Mouse (Mus musculus) stomach, embryonic 14.5 days (tissue): ENCODE results near the gene Prrc2b. TPM values are rescaled to one million over a fixed set of nuclear protein-coding genes. Genes with fewer than 3 reads are reported as not detected.
A peak's percentile ranks its signal among the peaks of the same experiment; 100 is the strongest.

ENCODE experiments used
- ATAC-seq: fragments of 200-750 bp; cut with Nextera tagmentation; 2 replicates; pipeline ENCODE4 v1.8.0; 2017; ENCODE audit warnings: low read depth, moderate TSS enrichment; ENCODE audit not compliant: insufficient number of reproducible peaks, insufficient read depth, low FRiP score
- H3K27ac ChIP-seq: fragments of 300-500 bp; sonication (generic); 2 replicates; pipeline ENCODE4 v1.5.1; 2014; ENCODE audit warnings: mild to moderate bottlenecking, low read length, moderate library complexity, mixed read lengths
- H3K27me3 ChIP-seq: fragments of 300-500 bp; sonication (generic); 2 replicates; pipeline ENCODE4 v1.6.1; 2014; ENCODE audit warnings: low read length, control low read depth, mixed read lengths; ENCODE audit not compliant: control insufficient read depth, insufficient read depth
- H3K36me3 ChIP-seq: fragments of 300-500 bp; sonication (generic); 2 replicates; pipeline ENCODE4 v1.6.1; 2014; ENCODE audit warnings: mild to moderate bottlenecking, control low read depth, low read length, moderate library complexity, mixed read lengths; ENCODE audit not compliant: control insufficient read depth, insufficient read depth
- H3K4me1 ChIP-seq: fragments of 300-500 bp; sonication (generic); 2 replicates; pipeline ENCODE4 v1.6.1; 2014; ENCODE audit warnings: low read length, control low read depth, mixed read lengths; ENCODE audit not compliant: control insufficient read depth, insufficient read depth
- H3K4me2 ChIP-seq: fragments of 300-500 bp; sonication (generic); replicated peaks from 2 replicates; pipeline ENCODE4 v1.6.1; 2014; ENCODE audit warnings: low read depth, low read length, control low read depth
- H3K4me3 ChIP-seq: fragments of 300-500 bp; sonication (generic); 2 replicates; pipeline ENCODE4 v1.5.1; 2014; ENCODE audit warnings: low read depth, low read length, control low read depth
- H3K9ac ChIP-seq: fragments of 300-500 bp; sonication (generic); replicated peaks from 2 replicates; pipeline ENCODE4 v1.6.1; 2014; ENCODE audit warnings: low read depth, mild to moderate bottlenecking, control low read depth, low read length, moderate library complexity, mixed read lengths
- H3K9me3 ChIP-seq: fragments of 300-500 bp; sonication (generic); 2 replicates; pipeline ENCODE4 v1.6.1; 2016; ENCODE audit warnings: low read depth, low read length, control low read depth; ENCODE audit not compliant: control insufficient read depth
- WGBS: fragments of 180-500 bp; shearing (Covaris S2); extraction: QIAGEN DNeasy Blood & Tissue Kit; methylation state at CpG from one replicate; pipeline ENCODE4 v1.1.7; 2014; 5-methylcytosine and 5-hydroxymethylcytosine counted together
- polyA plus RNA-seq: library from polyadenylated mRNA; unstranded; fragments of >200 nt; fragmentation: Nextera tagmentation; extraction: Ambion mirVana; gene quantifications from 2 replicates; pipeline ENCODE4 v1.2.1, GENCODE M21; 2014

The Prrc2b gene
- polyA plus RNA-seq, 1 experiment from 2014 or later: 59.8 TPM

- 95% methylated on average over 4 of the region's 4 CpGs for whole genome bisulfite sequencing
- H3K9ac ChIP-seq: no peak overlapping the region
- no peak overlapping the region for H3K27ac ChIP-seq
- H3K27me3 ChIP-seq: no peaks in the 10 kb centered on the region
- no peak for ATAC-seq
- H3K9me3 ChIP-seq: no peaks in the 10 kb centered on the region
- no peaks in the 10 kb centered on the region for H3K4me1 ChIP-seq
- no peak overlapping the region for H3K4me2 ChIP-seq
- no peak overlapping the region for H3K4me3 ChIP-seq
- H3K36me3 ChIP-seq: no peaks in the 10 kb centered on the region
Measured at GRCm38 (mm10) chr2:32115851-32116268, 35.0 kb upstream of the Prrc2b start.

DNA sequence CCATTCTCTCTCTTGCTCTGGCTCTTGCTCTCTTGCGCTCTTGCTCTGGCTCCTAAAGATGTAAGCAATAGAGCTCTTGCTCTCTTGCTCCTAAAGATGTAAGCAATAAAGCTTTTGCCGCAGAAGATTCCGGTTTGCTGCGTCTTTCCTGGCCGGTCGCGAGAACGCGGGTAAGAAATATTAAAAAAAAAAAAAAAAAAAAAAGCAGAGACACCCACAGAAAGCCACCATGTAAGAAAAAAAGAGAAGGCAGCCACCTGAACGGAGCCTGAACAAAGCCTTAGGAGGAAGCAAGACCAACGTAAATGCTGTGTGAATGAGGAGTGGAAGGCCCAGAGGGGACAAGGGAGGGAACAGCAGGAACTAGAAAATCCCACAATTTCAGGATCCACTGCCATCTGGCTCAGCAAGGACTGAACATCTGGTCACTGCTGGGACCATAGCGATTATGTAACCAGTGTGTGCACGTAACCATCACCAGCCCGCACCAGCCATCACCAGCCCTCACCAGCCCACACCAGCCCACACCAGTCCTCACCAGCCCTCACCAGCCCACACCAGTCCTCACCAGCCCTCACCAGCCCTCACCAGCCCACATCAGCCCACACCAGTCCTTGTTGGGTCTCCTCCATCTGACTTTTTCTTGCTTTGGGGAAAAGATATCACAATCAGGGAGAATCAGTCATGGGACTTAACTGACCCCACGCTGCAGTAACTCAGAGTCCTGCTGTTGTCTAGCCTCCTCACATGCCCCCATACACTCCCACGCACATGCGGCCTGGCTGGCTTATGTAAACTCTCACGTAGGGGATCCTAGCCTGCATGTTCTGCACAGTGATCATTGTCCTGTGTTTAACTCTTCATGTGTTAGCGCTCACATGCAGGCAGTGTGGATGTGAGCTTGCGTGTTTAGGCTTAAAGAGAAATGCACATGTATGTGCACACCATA is 30.8 kb upstream of the Prrc2b start:
- ATAC-seq: no peak
- Histone ChIP-seq H3K9me3 (no peaks in the 10 kb centered on the region), H3K9ac (no peak overlapping the region), H3K4me3 (no peak overlapping the region), H3K4me2 (no peak overlapping the region), H3K27me3 (no peaks in the 10 kb centered on the region), H3K36me3 (no peaks in the 10 kb centered on the region), H3K27ac (no peak overlapping the region), H3K4me1 (no peaks in the 10 kb centered on the region)
- 85% methylated on average over 20 of the region's 20 CpGs for WGBS

- WGBS: 58% methylated on average over 5 of the region's 5 CpGs
- Histone ChIP-seq H3K4me3 (no peak overlapping the region), H3K4me2 (no peak overlapping the region), H3K9ac (no peak overlapping the region), H3K27me3 (no peaks in the 10 kb centered on the region), H3K4me1 (no peaks in the 10 kb centered on the region), H3K9me3 (no peaks in the 10 kb centered on the region), H3K36me3 (no peaks in the 10 kb centered on the region), H3K27ac (no peak overlapping the region)
- ATAC-seq: no peak
Measured at GRCm38 (mm10) chr2:32121150-32121549, 29.7 kb upstream of the Prrc2b start.

GRCm38 (mm10) chr2:32121785-32122184 is 29.1 kb upstream of the Prrc2b start:
- no peaks in the 10 kb centered on the region for H3K4me1 ChIP-seq
- H3K9me3 ChIP-seq: no peaks in the 10 kb centered on the region
- no peak overlapping the region for H3K4me3 ChIP-seq
- H3K36me3 ChIP-seq: no peaks in the 10 kb centered on the region
- ATAC-seq: no peak
- no peak overlapping the region for H3K4me2 ChIP-seq
- H3K9ac ChIP-seq: no peak overlapping the region
- H3K27ac ChIP-seq: no peak overlapping the region
- no peaks in the 10 kb centered on the region for H3K27me3 ChIP-seq
- WGBS: 78% methylated on average over 2 of the region's 2 CpGs

- Histone ChIP-seq H3K4me2 (no peak overlapping the region), H3K9me3 (no peaks in the 10 kb centered on the region), H3K27me3 (no peaks in the 10 kb centered on the region), H3K4me1 (peaks cover 4% of the 10 kb centered on the region; the same call in 1 of the 2 replicates), H3K27ac (no peak overlapping the region), H3K4me3 (no peak overlapping the region), H3K9ac (no peak overlapping the region), H3K36me3 (no peaks in the 10 kb centered on the region)
- peak; percentile 86 for ATAC-seq
- 18% methylated on average over 16 of the region's 16 CpGs for WGBS
Measured at GRCm38 (mm10) chr2:32127653-32128535, 23.0 kb upstream of the Prrc2b start.

GRCm38 (mm10) chr2:32128536-32128841 is 22.4 kb upstream of the Prrc2b start:
- WGBS: 83% methylated on average over 5 of the region's 5 CpGs
- Histone ChIP-seq H3K36me3 (no peaks in the 10 kb centered on the region), H3K4me1 (peaks cover 4% of the 10 kb centered on the region; the same call in 1 of the 2 replicates), H3K27me3 (no peaks in the 10 kb centered on the region), H3K27ac (no peak overlapping the region), H3K4me3 (no peak overlapping the region), H3K9ac (no peak overlapping the region), H3K4me2 (no peak overlapping the region), H3K9me3 (no peaks in the 10 kb centered on the region)
- ATAC-seq: no peak

DNA sequence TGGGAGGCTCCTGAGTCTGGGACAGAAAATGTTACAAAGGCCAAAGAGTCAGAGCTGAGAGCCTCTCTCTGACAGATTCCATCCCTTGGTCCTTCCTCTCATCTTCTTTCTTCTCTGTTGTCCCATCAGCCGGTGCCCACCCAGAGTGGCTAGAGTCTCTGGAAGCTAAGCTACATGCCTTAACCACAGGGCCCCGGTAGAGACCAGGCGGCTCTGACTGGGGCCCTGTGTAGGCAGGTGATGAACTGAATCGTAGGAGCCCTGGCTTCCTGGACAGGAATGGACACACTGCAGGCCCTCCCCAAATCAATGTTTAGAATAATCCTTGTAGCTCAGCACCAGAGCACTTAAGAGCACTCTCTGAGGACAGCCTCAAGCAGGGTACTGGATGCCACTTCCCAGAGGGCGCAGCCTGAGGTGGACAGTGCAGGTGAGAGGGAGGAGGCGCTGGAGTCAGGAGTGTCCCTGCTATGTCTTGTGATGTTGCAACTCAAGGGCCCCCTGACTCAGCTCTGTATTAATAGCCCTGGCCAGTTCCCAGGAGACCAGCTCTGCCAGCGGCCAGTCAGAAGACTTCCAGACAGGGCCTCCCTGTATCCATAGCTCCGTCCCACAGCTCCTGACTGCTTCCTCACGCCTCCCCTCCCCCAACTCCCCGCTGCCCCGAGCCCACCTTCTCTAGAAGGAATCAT is 21.4 kb upstream of the Prrc2b start:
- no peak overlapping the region for H3K4me2 ChIP-seq
- peaks cover 4% of the 10 kb centered on the region; the same call in 1 of the 2 replicates for H3K4me1 ChIP-seq
- H3K27me3 ChIP-seq: no peaks in the 10 kb centered on the region
- H3K9me3 ChIP-seq: no peaks in the 10 kb centered on the region
- no peaks in the 10 kb centered on the region for H3K36me3 ChIP-seq
- whole genome bisulfite sequencing: 49% methylated on average over 11 of the region's 11 CpGs
- H3K27ac ChIP-seq: no peak overlapping the region
- no peak overlapping the region for H3K9ac ChIP-seq
- ATAC-seq: no peak
- no peak overlapping the region for H3K4me3 ChIP-seq

DNA sequence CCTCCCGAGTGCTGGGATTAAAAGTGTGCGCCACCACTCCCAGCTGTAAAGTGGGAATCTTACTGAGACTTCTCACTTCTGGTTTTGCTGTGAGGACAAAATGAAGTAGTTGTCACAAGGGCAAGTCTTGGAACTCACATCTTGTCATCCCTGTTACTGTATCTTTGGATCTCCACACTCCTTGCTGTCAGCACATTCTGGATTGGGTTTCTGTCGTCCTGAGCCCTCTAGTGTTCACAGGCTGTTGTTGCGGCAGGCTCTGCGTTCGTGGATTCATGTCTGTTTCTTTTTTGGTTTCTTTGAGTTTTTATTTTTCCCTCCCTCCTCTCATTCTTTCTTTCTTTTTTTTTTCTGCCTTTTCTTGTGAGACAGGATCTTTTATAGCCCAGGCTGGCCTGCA is 20.4 kb upstream of the Prrc2b start:
- Histone ChIP-seq H3K27ac (no peak overlapping the region), H3K4me2 (no peak overlapping the region), H3K4me3 (no peak overlapping the region), H3K9me3 (no peaks in the 10 kb centered on the region), H3K4me1 (peaks cover 4% of the 10 kb centered on the region; the same call in 1 of the 2 replicates), H3K9ac (no peak overlapping the region), H3K27me3 (no peaks in the 10 kb centered on the region), H3K36me3 (no peaks in the 10 kb centered on the region)
- no peak for ATAC-seq
- 34% methylated on average over 6 of the region's 6 CpGs for WGBS
